Mouse (Mus musculus): ENCODE data around the gene Mrpl54. TPM values are rescaled to one million over a fixed set of nuclear protein-coding genes. Genes with fewer than 3 reads are reported as not detected.

Mrpl54 gene
- polyA plus RNA-seq (2015; fragmentation: Nextera tagmentation; extraction: Ambion mirVana), result 240 and 249 TPM in 2 replicates

DNA sequence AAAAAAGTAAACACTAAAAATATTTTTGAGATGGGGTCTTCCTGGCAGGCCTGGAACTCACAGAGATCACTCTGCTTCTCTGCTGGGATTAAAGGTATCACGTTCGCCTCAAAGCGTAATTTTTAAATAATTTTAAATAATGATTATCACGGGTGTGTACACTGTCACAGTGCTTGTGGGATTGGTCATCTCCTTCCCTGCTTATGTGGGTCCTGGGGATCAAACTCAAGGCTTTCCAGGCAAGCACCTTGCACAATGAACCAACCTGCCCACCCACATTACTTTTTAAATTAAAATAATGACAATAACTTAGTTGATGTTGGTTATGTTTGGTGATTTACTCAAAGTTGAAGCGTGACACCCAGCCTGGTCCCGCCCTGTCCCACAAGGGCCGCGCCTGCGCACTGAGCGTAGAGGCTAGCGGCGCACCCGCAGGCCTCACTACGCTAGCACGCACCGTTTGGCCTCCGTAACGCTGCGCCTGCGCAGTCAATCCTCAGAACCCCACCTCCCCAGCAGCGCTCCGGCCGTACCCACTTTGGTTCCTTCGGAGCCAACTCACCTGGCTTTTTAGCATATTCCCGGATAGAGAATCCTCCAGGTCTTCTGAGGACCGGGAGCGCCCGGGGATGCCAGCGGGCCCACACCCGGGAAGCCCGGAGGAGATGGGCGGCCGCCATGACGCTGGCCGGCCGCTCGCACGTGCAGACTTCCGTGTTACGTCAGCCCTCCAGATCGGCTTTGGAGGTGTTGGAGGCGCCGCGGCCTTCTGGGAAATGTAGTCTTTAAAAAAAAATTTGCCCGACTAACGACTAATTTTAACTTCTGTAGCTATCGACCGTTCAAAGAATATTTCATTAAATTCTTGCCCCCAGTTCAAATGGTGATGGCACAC, at the start of gene Mrpl54, which contains the start of gene Apba3:
Mrpl54 (minus strand) TSS at position 724 of the 895 bp plus-strand sequence.
Apba3 (plus strand) TSS at position 750 of the 895 bp plus-strand sequence.
- under 1% methylated on average over 48 of the region's 48 CpGs for WGBS
- H3K9ac ChIP-seq (ENCODE audit: low read depth, low read length), result peak within 1 kb of the TSS; percentile 90
- H3K27me3 ChIP-seq (replicated peaks; ENCODE audit: control insufficient read depth, insufficient read depth, low read length), result no peaks in the 10 kb centered on the region
- H3K36me3 ChIP-seq (ENCODE audit: control insufficient read depth, insufficient read depth, low read length), result peaks cover 23% of the 10 kb centered on the region
- peaks cover 18% of the 10 kb centered on the region for H3K4me1 ChIP-seq (ENCODE audit: control insufficient read depth, insufficient read depth, low read length)
- H3K4me2 ChIP-seq (ENCODE audit: low read depth, low read length), result peak within 1 kb of the TSS; percentile 84
- no peaks in the 10 kb centered on the region for H3K9me3 ChIP-seq (ENCODE audit: control insufficient read depth, low read length)
- peak within 1 kb of the TSS; percentile 76 for H3K27ac ChIP-seq (ENCODE audit: low read length)
- peak; percentile 94 for ATAC-seq
- peak within 1 kb of the TSS; percentile 79 for H3K4me3 ChIP-seq (ENCODE audit: low read length)

DNA sequence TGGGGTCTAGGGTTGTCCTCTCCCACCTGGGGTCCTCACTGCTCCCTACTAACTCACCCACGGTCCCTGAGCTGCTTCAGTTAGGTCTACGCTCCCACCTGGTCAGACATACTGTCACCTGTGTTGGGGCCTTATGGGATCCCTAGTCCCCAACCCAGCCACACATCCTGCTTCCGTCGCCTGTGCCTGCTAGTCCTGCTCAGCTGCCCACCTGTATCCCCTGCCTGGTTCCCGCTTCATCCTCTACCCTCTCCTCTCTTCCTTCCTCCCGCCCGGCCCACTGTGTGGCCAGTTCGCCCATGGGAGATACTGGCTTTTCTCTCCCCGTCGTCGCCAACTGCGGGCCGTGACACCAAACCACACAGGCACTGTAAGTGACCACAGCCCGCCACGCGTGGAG, 48.9 kb upstream of the Mrpl54 start:
- 91% methylated on average over 16 of the region's 16 CpGs for WGBS
- Histone ChIP-seq H3K27ac (ENCODE audit: low read length) (no peak overlapping the region), H3K4me3 (ENCODE audit: low read length) (no peak overlapping the region), H3K9ac (ENCODE audit: low read depth, low read length) (no peak overlapping the region), H3K36me3 (ENCODE audit: control insufficient read depth, insufficient read depth, low read length) (peaks cover 21% of the 10 kb centered on the region), H3K4me2 (ENCODE audit: low read depth, low read length) (no peak overlapping the region), H3K9me3 (ENCODE audit: control insufficient read depth, low read length) (no peaks in the 10 kb centered on the region), H3K27me3 (replicated peaks; ENCODE audit: control insufficient read depth, insufficient read depth, low read length) (no peaks in the 10 kb centered on the region), H3K4me1 (ENCODE audit: control insufficient read depth, insufficient read depth, low read length) (peaks cover 35% of the 10 kb centered on the region)
- ATAC-seq, result no peak

DNA sequence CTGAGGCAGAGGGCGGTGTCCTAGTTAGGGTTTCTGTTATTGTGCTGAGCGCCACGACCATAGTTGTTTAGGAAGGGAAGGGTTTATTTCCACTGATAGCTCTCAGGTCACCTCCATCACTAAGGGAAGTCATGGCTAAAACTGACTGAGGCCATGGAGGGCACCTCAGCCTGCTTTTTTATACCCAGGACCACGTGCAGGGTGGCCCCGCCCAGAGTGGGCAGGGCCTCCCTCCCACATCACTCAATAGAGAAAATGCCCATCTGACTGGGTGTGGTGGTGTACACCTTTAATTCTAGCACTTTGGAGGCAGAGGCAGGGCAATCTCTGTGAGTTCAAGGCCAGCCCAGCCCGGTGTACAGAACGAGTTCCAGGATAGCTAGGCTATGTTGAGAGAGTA, 47.5 kb upstream of the Mrpl54 start:
- WGBS, result 78% methylated on average over 7 of the region's 7 CpGs
- no peak overlapping the region for H3K27ac ChIP-seq (ENCODE audit: low read length)
- H3K9ac ChIP-seq (ENCODE audit: low read depth, low read length), result no peak overlapping the region
- no peaks in the 10 kb centered on the region for H3K9me3 ChIP-seq (ENCODE audit: control insufficient read depth, low read length)
- H3K4me1 ChIP-seq (ENCODE audit: control insufficient read depth, insufficient read depth, low read length), result peaks cover 30% of the 10 kb centered on the region
- peaks cover 21% of the 10 kb centered on the region for H3K36me3 ChIP-seq (ENCODE audit: control insufficient read depth, insufficient read depth, low read length)
- H3K4me3 ChIP-seq (ENCODE audit: low read length), result no peak overlapping the region
- no peaks in the 10 kb centered on the region for H3K27me3 ChIP-seq (replicated peaks; ENCODE audit: control insufficient read depth, insufficient read depth, low read length)
- no peak for ATAC-seq
- no peak overlapping the region for H3K4me2 ChIP-seq (ENCODE audit: low read depth, low read length)

DNA sequence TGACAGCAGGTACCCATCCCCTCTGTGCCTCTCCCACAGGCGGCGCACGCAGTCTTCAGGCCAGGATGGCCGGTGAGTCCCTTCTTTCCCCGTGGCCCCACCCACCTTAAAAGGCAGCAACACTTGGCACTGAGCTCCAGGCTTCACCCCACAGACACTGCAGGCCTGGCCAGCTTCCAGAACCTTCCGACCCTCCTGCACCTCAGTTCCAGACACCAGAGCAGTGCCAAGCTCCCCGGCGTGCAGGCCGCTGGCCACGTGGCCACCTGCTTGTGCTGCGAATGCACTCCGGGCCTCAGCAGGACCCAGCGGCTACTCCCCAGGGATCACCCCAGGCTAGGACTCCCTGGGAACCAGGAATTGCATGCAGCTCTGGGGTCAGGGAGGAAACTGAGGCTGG, 46.8 kb upstream of the Mrpl54 start:
- H3K4me2 ChIP-seq (ENCODE audit: low read depth, low read length), result no peak overlapping the region
- no peak overlapping the region for H3K27ac ChIP-seq (ENCODE audit: low read length)
- H3K4me1 ChIP-seq (ENCODE audit: control insufficient read depth, insufficient read depth, low read length), result peaks cover 24% of the 10 kb centered on the region
- no peak for ATAC-seq
- peaks cover 24% of the 10 kb centered on the region for H3K36me3 ChIP-seq (ENCODE audit: control insufficient read depth, insufficient read depth, low read length)
- no peak overlapping the region for H3K4me3 ChIP-seq (ENCODE audit: low read length)
- WGBS, result 89% methylated on average over 13 of the region's 13 CpGs
- no peak overlapping the region for H3K9ac ChIP-seq (ENCODE audit: low read depth, low read length)
- no peaks in the 10 kb centered on the region for H3K9me3 ChIP-seq (ENCODE audit: control insufficient read depth, low read length)
- no peaks in the 10 kb centered on the region for H3K27me3 ChIP-seq (replicated peaks; ENCODE audit: control insufficient read depth, insufficient read depth, low read length)

DNA sequence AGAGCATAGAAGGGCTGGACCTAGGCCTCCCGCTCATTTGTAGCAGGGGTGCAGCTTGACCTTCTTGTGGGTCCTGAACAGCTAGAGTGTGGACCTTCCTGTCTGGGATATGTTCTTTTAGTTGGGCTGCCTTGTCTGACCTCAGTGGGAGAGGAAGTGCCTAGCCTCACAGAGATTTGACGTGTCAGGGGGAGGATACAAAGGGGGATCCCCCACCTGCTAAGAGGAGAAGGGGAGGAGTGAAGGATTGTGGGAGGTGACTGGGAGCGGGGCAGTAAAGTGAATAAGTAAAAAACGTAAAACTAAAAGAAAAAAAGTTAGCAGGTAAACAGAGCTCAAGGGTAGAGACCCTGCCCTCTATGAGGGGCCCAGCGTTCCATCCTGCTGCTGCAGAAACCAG, 42.8 kb upstream of the Mrpl54 start:
- no peak for ATAC-seq
- WGBS, result 91% methylated on average over 5 of the region's 5 CpGs
- Histone ChIP-seq H3K4me3 (ENCODE audit: low read length) (no peak overlapping the region), H3K9ac (ENCODE audit: low read depth, low read length) (no peak overlapping the region), H3K36me3 (ENCODE audit: control insufficient read depth, insufficient read depth, low read length) (peaks cover 39% of the 10 kb centered on the region), H3K4me1 (ENCODE audit: control insufficient read depth, insufficient read depth, low read length) (peaks cover 5% of the 10 kb centered on the region; the same call in 1 of the 2 replicates), H3K4me2 (ENCODE audit: low read depth, low read length) (no peak overlapping the region), H3K27me3 (replicated peaks; ENCODE audit: control insufficient read depth, insufficient read depth, low read length) (no peaks in the 10 kb centered on the region), H3K27ac (ENCODE audit: low read length) (no peak overlapping the region), H3K9me3 (ENCODE audit: control insufficient read depth, low read length) (no peaks in the 10 kb centered on the region)

DNA sequence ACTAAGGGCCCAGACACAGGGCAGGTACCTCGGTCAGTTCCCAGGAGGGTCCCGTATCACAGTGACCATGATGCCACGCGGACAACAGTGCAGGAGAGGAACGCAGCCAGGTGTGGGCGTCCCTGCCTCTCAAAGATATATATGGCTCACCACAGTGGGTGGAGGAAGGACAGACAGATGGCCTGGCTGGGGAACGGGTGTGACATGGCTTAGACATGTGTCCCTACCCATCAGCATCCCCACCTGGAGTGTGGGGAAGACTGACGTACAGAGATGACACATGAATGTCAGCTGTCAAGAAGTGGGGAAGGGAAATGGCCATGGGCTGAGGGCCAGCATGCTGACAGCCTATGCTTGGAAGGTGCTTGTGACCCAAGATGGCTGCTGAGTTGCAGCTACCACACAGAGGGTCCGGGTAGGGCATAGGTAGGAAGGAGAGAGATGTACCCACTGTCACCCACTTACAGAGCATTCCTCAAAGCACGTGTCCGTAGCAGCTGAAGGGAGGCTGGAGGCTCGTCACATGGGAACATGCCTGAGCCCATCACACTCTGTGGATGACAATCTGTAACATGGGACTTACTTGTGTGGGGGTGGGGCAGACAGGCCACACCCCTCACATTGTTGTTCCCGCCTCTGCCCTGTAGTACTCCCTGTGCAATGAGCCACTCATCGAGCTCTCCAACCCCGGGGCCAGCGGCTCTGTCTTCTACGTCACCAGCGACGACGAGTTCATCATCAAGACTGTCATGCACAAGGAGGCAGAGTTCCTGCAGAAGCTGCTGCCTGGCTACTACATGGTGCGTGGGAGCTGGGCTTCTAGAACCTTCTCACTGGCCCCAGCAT, 40.3 kb upstream of the Mrpl54 start:
- no peak overlapping the region for H3K4me3 ChIP-seq (ENCODE audit: low read length)
- 92% methylated on average over 21 of the region's 21 CpGs for WGBS
- H3K36me3 ChIP-seq (ENCODE audit: control insufficient read depth, insufficient read depth, low read length), result peaks cover 30% of the 10 kb centered on the region
- ATAC-seq, result no peak
- no peak overlapping the region for H3K27ac ChIP-seq (ENCODE audit: low read length)
- no peaks in the 10 kb centered on the region for H3K27me3 ChIP-seq (replicated peaks; ENCODE audit: control insufficient read depth, insufficient read depth, low read length)
- H3K9me3 ChIP-seq (ENCODE audit: control insufficient read depth, low read length), result no peaks in the 10 kb centered on the region
- no peak overlapping the region for H3K9ac ChIP-seq (ENCODE audit: low read depth, low read length)
- no peak overlapping the region for H3K4me2 ChIP-seq (ENCODE audit: low read depth, low read length)
- peaks cover 28% of the 10 kb centered on the region for H3K4me1 ChIP-seq (ENCODE audit: control insufficient read depth, insufficient read depth, low read length)

DNA sequence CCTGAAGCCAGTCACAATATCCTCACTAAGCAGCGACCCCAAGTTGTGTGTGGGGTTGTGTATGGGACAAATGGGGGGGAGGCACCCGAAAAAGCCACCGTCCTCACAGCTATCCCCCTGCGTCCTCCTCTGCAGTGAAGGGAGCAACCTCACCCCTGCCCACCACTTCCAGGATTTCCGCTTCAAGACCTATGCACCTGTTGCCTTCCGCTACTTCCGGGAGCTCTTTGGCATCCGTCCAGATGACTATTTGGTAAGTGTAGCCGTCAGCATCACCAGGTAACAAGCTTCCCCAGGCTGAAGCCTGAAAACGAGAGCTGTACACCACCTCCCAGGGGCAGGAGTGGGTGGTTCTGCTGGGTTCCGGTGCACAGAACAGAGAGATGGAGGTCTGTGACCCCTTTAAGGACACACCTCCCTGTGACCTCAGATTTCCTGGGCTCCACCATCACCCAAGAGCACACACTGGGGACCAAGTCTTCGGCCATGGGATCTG, 39.5 kb upstream of the Mrpl54 start:
- no peak for ATAC-seq
- H3K9me3 ChIP-seq (ENCODE audit: control insufficient read depth, low read length), result no peaks in the 10 kb centered on the region
- peaks cover 33% of the 10 kb centered on the region for H3K4me1 ChIP-seq (ENCODE audit: control insufficient read depth, insufficient read depth, low read length)
- H3K9ac ChIP-seq (ENCODE audit: low read depth, low read length), result no peak overlapping the region
- H3K4me2 ChIP-seq (ENCODE audit: low read depth, low read length), result no peak overlapping the region
- H3K4me3 ChIP-seq (ENCODE audit: low read length), result no peak overlapping the region
- 91% methylated on average over 12 of the region's 12 CpGs for WGBS
- H3K27ac ChIP-seq (ENCODE audit: low read length), result no peak overlapping the region
- H3K27me3 ChIP-seq (replicated peaks; ENCODE audit: control insufficient read depth, insufficient read depth, low read length), result no peaks in the 10 kb centered on the region
- peaks cover 27% of the 10 kb centered on the region for H3K36me3 ChIP-seq (ENCODE audit: control insufficient read depth, insufficient read depth, low read length)

DNA sequence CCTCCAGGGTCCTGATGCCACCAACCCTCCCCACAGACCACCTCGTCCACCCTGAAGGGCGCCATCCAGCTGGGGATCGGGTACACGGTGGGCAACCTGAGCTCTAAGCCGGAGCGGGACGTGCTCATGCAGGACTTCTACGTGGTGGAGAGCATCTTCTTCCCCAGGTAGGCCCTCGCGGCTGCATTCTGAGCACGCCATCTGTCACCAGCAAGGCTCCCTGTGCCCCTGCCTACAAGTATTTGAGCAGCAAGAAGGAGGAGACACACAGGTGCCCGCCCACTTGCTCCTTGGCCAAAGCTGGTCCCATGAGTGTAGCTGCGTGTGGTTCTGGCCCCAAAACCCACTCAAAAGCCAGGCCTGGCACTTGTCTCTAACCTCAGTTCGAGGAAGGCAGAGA, 38.9 kb upstream of the Mrpl54 start:
- no peak for ATAC-seq
- Histone ChIP-seq H3K4me3 (ENCODE audit: low read length) (no peak overlapping the region), H3K36me3 (ENCODE audit: control insufficient read depth, insufficient read depth, low read length) (peaks cover 23% of the 10 kb centered on the region), H3K27ac (ENCODE audit: low read length) (no peak overlapping the region), H3K27me3 (replicated peaks; ENCODE audit: control insufficient read depth, insufficient read depth, low read length) (no peaks in the 10 kb centered on the region), H3K9me3 (ENCODE audit: control insufficient read depth, low read length) (no peaks in the 10 kb centered on the region), H3K4me2 (ENCODE audit: low read depth, low read length) (no peak overlapping the region), H3K4me1 (ENCODE audit: control insufficient read depth, insufficient read depth, low read length) (peaks cover 37% of the 10 kb centered on the region), H3K9ac (ENCODE audit: low read depth, low read length) (no peak overlapping the region)
- WGBS, result 94% methylated on average over 14 of the region's 14 CpGs

DNA sequence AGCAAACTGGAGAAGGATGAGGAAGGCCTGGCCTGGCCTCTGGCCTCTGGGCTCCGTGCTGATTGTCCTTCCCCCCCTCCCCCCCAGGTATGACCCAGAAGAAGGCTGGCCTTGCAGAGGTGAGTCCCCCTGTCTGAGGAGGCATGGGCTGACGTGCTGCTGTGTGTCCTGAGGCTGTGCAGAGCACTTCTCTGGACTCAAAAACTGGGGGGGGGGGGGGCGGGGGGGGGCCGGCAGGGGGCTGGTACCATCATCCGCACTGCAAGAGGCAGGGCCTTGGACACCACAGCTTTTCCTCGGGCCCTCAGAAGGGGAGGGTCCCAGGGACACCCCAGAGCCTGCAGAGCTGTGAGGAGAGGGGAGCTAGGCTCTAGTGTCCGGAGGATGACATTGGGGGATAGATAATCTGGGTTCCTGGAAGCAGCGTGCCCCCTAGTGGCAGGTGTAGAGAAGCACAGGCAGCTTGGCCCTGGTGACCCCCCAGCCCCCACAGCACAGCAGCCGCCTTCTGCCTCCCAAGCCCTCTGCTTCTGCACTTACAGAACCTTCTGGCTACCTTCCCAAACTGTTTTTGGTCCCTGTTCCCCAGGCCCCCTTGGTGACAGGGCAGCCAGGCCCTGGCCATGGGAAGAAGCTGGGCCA, 38.0 kb upstream of the Mrpl54 start:
- 21% methylated on average over 9 of the region's 9 CpGs for WGBS
- Histone ChIP-seq H3K9ac (ENCODE audit: low read depth, low read length) (no peak overlapping the region), H3K4me1 (ENCODE audit: control insufficient read depth, insufficient read depth, low read length) (peaks cover 47% of the 10 kb centered on the region), H3K9me3 (ENCODE audit: control insufficient read depth, low read length) (no peaks in the 10 kb centered on the region), H3K27ac (ENCODE audit: low read length) (no peak overlapping the region), H3K27me3 (replicated peaks; ENCODE audit: control insufficient read depth, insufficient read depth, low read length) (no peaks in the 10 kb centered on the region), H3K4me3 (ENCODE audit: low read length) (no peak overlapping the region), H3K4me2 (ENCODE audit: low read depth, low read length) (no peak overlapping the region), H3K36me3 (ENCODE audit: control insufficient read depth, insufficient read depth, low read length) (peaks cover 23% of the 10 kb centered on the region)
- ATAC-seq, result peak; percentile 21; the same call in 1 of the 2 replicates

All from intestine, embryonic 16.5 days (tissue).